ENCODE assay signal across 11 mouse cellular contexts in genomic region chr19:36609229-36609628, GRCm38 (mm10). TPM values are rescaled to one million over a fixed set of nuclear protein-coding genes. Genes with fewer than 3 reads are reported as not detected.
A peak's percentile ranks its signal among the peaks of the same experiment; 100 is the strongest.
DNase-seq lines count a peak whose midpoint lies in the region; ATAC-seq and TF ChIP-seq lines count a peak whose summit lies in the region.
"Had no signal": no experiment of that assay in that cellular context is flagged by ENCODE, and none has a peak within 500 bp of the region (broad histone marks: within the 10 kb centered on the region; RNA-seq: fewer than 3 reads in every experiment).

No protein-coding gene starts in this region.

- H3K27ac ChIP-seq in kidney, adult 2 months (ENCODE audit: insufficient read depth, low read depth, low read length) = no peak overlapping the region
- H3K27ac ChIP-seq: limb, embryonic 12.5 days had no signal

- no peak overlapping the region for H3K4me3 ChIP-seq in kidney, adult 2 months (ENCODE audit: insufficient read depth, low read depth, low read length)
- H3K4me3 ChIP-seq: limb, embryonic 12.5 days had no signal

- ATAC-seq in cerebellum, adult (ENCODE audit: insufficient number of reproducible peaks, low FRiP score, low TSS enrichment) = no peak
- ATAC-seq: activated CD4-positive, CD25-positive, alpha-beta regulatory T cell, adult 4 months had no signal

- peak; percentile 8 for DNase-seq in cerebellum, adult 8-10 months
- DNase-seq in kidney, adult 2 months = peak; percentile 12
- DNase-seq in kidney, adult 8-10 months = no peak
- DNase-seq in thymus, postnatal 0 days (ENCODE audit: low spot score) = peak; percentile 28
- DNase-seq in thymus, postnatal 14 days = no peak
- DNase-seq in adrenal gland, adult 8-10 months = no peak
- no peak for DNase-seq in thymus, postnatal 25 days
- DNase-seq: cerebellum, adult 11-12 months had no signal

- H3K27me3 ChIP-seq in kidney, adult 2 months (replicated peaks; ENCODE audit: control insufficient read depth, insufficient read depth, low read length) = no peaks in the 10 kb centered on the region
- H3K27me3 ChIP-seq: limb, embryonic 12.5 days had no signal

- 0 out of 2 replicates have a peak, but pooled peaks have one; percentile 20 for TF ChIP-seq CTCF in kidney, adult 2 months (conservative IDR thresholded peaks at IDR 0.05; ENCODE audit: insufficient read depth, insufficient read length, low read depth, low read length)

- H3K4me1 ChIP-seq in kidney, adult 2 months (ENCODE audit: control insufficient read depth, insufficient read depth, low read length) = no peaks in the 10 kb centered on the region
- H3K4me1 ChIP-seq: limb, embryonic 12.5 days had no signal

- TF ChIP-seq POLR2A in kidney, adult 2 months (IDR thresholded peaks at IDR 0.05; ENCODE audit: low read depth, low read length) = no peak

- 36% methylated on average over 3 of the region's 3 CpGs for WGBS in kidney, adult 2 months

- no peaks in the 10 kb centered on the region for H3K36me3 ChIP-seq in kidney, adult 2 months (ENCODE audit: control insufficient read depth, insufficient read depth, low read length)
- H3K36me3 ChIP-seq: limb, embryonic 12.5 days had no signal

RNA-seq across cellular contexts. Expression of gene Hectd2, which starts 54.8 kb away (rescaled TPM):
- polyA plus RNA-seq in kidney, adult 2 months (2012; rRNA removed) = 0.34 and 0.41 TPM in 2 replicates
- 3.1 and 3.3 TPM in 2 replicates for polyA plus RNA-seq in thymus, postnatal 0 days (2015; fragmentation: Nextera tagmentation; extraction: Ambion mirVana)
- total RNA-seq in adrenal gland, adult 8-10 months (2022) = 1 to 10 TPM; 1.5 to 4.0 (median 2.8) TPM

Comparison
In these comparisons a context has a peak if more than half of its experiments do, and no peak if none do; other contexts are left out.
1. DNase-seq: peak in cerebellum, adult 8-10 months (single experiment), kidney, adult 2 months (single experiment) and thymus, postnatal 0 days (single experiment); none in kidney, adult 8-10 months (0 of 2), thymus, postnatal 14 days (single experiment), adrenal gland, adult 8-10 months (single experiment) and thymus, postnatal 25 days (single experiment).